Comparison of ENCODE assay signal across 8 mouse cellular contexts in the genomic region with DNA sequence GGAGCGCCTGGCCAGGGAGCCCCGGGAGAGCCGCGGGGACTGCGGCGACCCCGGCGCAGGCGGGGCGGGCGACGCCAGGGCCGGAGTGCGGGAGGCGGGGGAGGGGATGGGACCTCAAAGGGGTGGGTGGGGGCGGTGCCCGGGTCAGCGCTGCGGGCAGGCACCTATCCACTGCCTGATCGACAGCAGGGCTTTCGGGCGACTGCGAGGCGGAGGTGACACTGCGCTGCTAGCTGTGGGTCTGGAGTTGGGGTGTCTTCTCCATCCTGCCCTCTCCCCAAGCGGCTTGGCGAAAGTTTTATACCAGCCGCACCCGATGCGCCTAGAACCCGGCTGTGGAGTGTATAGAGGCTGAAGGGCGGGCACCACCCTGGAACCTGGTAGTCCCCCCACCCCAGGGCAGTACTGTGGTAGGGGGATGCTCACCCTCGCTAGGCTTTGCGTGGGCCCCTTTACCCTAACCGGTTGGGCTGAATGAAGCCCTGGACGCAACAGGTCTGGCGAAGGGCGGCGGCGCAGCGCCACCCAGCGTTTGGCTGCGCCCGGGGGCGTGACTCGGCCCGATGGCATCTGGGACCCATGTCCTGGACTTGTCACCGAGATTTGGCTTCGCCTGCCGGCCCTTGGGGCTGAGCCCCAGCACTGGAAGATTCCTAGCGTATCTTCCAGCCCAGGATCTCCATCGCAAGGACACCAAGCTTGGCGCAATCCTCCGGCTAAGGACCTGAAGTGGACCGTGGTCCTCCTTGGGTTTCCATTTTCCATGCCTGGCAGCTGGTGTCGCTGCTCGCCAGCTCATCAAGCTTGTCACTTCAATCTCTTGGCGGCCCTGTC. TPM values are rescaled to one million over a fixed set of nuclear protein-coding genes. Genes with fewer than 3 reads are reported as not detected.
A peak's percentile ranks its signal among the peaks of the same experiment; 100 is the strongest.
DNase-seq lines count a peak whose midpoint lies in the region; ATAC-seq lines count a peak whose summit lies in the region.

A gene (minus strand): TSS at position 89 of the 834 bp plus-strand sequence.

- ATAC-seq in embryonic facial prominence, embryonic 14.5 days (ENCODE audit: low read depth): peak; percentile 65
- ATAC-seq in heart, embryonic 11.5 days (replicated peaks; ENCODE audit: insufficient number of reproducible peaks, low FRiP score, low TSS enrichment): peak; percentile 48; the same call in 1 of the 2 replicates
- peak; percentile 73 for ATAC-seq in kidney, embryonic 15.5 days (replicated peaks; ENCODE audit: low FRiP score)
- peak; percentile 41 for ATAC-seq in liver, embryonic 11.5 days (replicated peaks; ENCODE audit: low FRiP score)

- no peaks in the 10 kb centered on the region for H3K9me3 ChIP-seq in embryonic facial prominence, embryonic 14.5 days (ENCODE audit: control insufficient read depth, low read length)
- no peaks in the 10 kb centered on the region for H3K9me3 ChIP-seq in heart, embryonic 11.5 days (replicated peaks; ENCODE audit: control insufficient read depth, low read length)
- no peaks in the 10 kb centered on the region for H3K9me3 ChIP-seq in kidney, embryonic 15.5 days (replicated peaks)
- H3K9me3 ChIP-seq in liver, embryonic 11.5 days (ENCODE audit: control insufficient read depth, low read length): no peaks in the 10 kb centered on the region

- WGBS in embryonic facial prominence, embryonic 14.5 days: under 1% methylated on average over 37 of the region's 58 CpGs
- WGBS in heart, embryonic 11.5 days (ENCODE audit: insufficient replicate concordance): 1% methylated on average over 56 of the region's 58 CpGs
- under 1% methylated on average over 57 of the region's 58 CpGs for WGBS in kidney, embryonic 15.5 days
- WGBS in liver, embryonic 11.5 days: 2% methylated on average over 58 of the region's 58 CpGs

- H3K4me3 ChIP-seq in embryonic facial prominence, embryonic 14.5 days (ENCODE audit: low read depth, low read length): peak within 1 kb of the TSS; percentile 57
- peak within 1 kb of the TSS; percentile 61 for H3K4me3 ChIP-seq in heart, embryonic 11.5 days (ENCODE audit: low read depth, low read length)
- H3K4me3 ChIP-seq in kidney, embryonic 15.5 days (replicated peaks): peak within 1 kb of the TSS; percentile 58
- peak within 1 kb of the TSS; percentile 60 for H3K4me3 ChIP-seq in liver, embryonic 11.5 days (ENCODE audit: low read depth, low read length)

- DNase-seq in 3T3-L1 (ENCODE audit: low read depth, low spot score): peak; percentile 70
- DNase-seq in adrenal gland, postnatal 4 days (ENCODE audit: low spot score in 2 of 2): peak; percentile 25 to 47
- peak; percentile 80 for DNase-seq in embryonic facial prominence, embryonic 14.5 days (ENCODE audit: low spot score)
- DNase-seq in liver, embryonic 11.5 days (ENCODE audit: low spot score): peak; percentile 78
- peak; percentile 83 for DNase-seq in neural tube, embryonic 10.5 days (ENCODE audit: extremely low spot score, low spot score)
- peak; percentile 10 for DNase-seq in thymus, postnatal 0 days (ENCODE audit: low spot score)

- H3K4me2 ChIP-seq in embryonic facial prominence, embryonic 14.5 days (ENCODE audit: low read depth, low read length): peak within 1 kb of the TSS; percentile 97
- H3K4me2 ChIP-seq in heart, embryonic 11.5 days: peak within 1 kb of the TSS; percentile 88
- peak within 1 kb of the TSS; percentile 86 for H3K4me2 ChIP-seq in kidney, embryonic 15.5 days
- peak within 1 kb of the TSS; percentile 85 for H3K4me2 ChIP-seq in liver, embryonic 11.5 days

- peaks cover 2% of the 10 kb centered on the region for H3K4me1 ChIP-seq in embryonic facial prominence, embryonic 14.5 days (ENCODE audit: control insufficient read depth, insufficient read depth, low read length)
- H3K4me1 ChIP-seq in heart, embryonic 11.5 days (ENCODE audit: control insufficient read depth, insufficient read depth, low read length): 0 out of 2 replicates have a peak, but pooled peaks cover 3% of the 10 kb centered on the region
- peaks cover 28% of the 10 kb centered on the region for H3K4me1 ChIP-seq in kidney, embryonic 15.5 days
- no peaks in the 10 kb centered on the region; the same call in none of the 2 replicates for H3K4me1 ChIP-seq in liver, embryonic 11.5 days (replicated peaks; ENCODE audit: control insufficient read depth, insufficient read depth, low read length)

- no peaks in the 10 kb centered on the region for H3K36me3 ChIP-seq in embryonic facial prominence, embryonic 14.5 days (ENCODE audit: control insufficient read depth, insufficient read depth, low read length)
- H3K36me3 ChIP-seq in heart, embryonic 11.5 days (ENCODE audit: control insufficient read depth, insufficient read depth, low read length): no peaks in the 10 kb centered on the region
- H3K36me3 ChIP-seq in kidney, embryonic 15.5 days: no peaks in the 10 kb centered on the region
- H3K36me3 ChIP-seq in liver, embryonic 11.5 days (ENCODE audit: control insufficient read depth, insufficient read depth, low read length): no peaks in the 10 kb centered on the region

- H3K27ac ChIP-seq in embryonic facial prominence, embryonic 14.5 days (replicated peaks; ENCODE audit: low read depth, low read length): no peak within 1 kb of the TSS
- H3K27ac ChIP-seq in heart, embryonic 11.5 days (ENCODE audit: low read depth, low read length): no peak within 1 kb of the TSS
- H3K27ac ChIP-seq in kidney, embryonic 15.5 days: peak within 1 kb of the TSS; percentile 6
- no peak within 1 kb of the TSS for H3K27ac ChIP-seq in liver, embryonic 11.5 days (ENCODE audit: low read depth, low read length)

- peaks cover 25% of the 10 kb centered on the region for H3K27me3 ChIP-seq in embryonic facial prominence, embryonic 14.5 days (replicated peaks; ENCODE audit: control insufficient read depth, insufficient read depth, low read length)
- H3K27me3 ChIP-seq in heart, embryonic 11.5 days (ENCODE audit: control insufficient read depth, insufficient read depth, low read length): peaks cover 44% of the 10 kb centered on the region
- H3K27me3 ChIP-seq in kidney, embryonic 15.5 days: peaks cover 39% of the 10 kb centered on the region
- peaks cover 43% of the 10 kb centered on the region for H3K27me3 ChIP-seq in liver, embryonic 11.5 days (replicated peaks; ENCODE audit: control insufficient read depth, insufficient read depth, low read length)

- H3K9ac ChIP-seq in embryonic facial prominence, embryonic 14.5 days (ENCODE audit: low read depth, low read length): peak within 1 kb of the TSS; percentile 60
- H3K9ac ChIP-seq in heart, embryonic 11.5 days (ENCODE audit: low read depth, low read length): peak within 1 kb of the TSS; percentile 6
- peak within 1 kb of the TSS; percentile 53 for H3K9ac ChIP-seq in kidney, embryonic 15.5 days
- H3K9ac ChIP-seq in liver, embryonic 11.5 days (ENCODE audit: low read depth, low read length): no peak within 1 kb of the TSS

RNA-seq across cellular contexts. Expression of the gene that starts here (rescaled TPM):
- 10 to 100 TPM; 19.6 to 21.0 TPM for total RNA-seq in adrenal gland, postnatal 4 days (2021)
- polyA plus RNA-seq in embryonic facial prominence, embryonic 14.5 days (2014; fragmentation: Nextera tagmentation; extraction: Ambion mirVana): 2.9 and 3.1 TPM in 2 replicates
- polyA plus RNA-seq in heart, embryonic 11.5 days (2014; fragmentation: Nextera tagmentation; extraction: Ambion mirVana): 0.39 and 1.0 TPM in 2 replicates
- polyA plus RNA-seq in kidney, embryonic 15.5 days (2015; fragmentation: Nextera tagmentation; extraction: Ambion mirVana): 10.3 and 11.6 TPM in 2 replicates
- 0.61 and 1.2 TPM in 2 replicates for polyA plus RNA-seq in liver, embryonic 11.5 days (2014; fragmentation: Nextera tagmentation; extraction: Ambion mirVana)
- polyA plus RNA-seq in thymus, postnatal 0 days (2015; fragmentation: Nextera tagmentation; extraction: Ambion mirVana): 0.06 and 0.18 TPM in 2 replicates

Comparison
In these comparisons a context has a peak if more than half of its experiments do, and no peak if none do; other contexts are left out.
1. Peak in DNase-seq in thymus, postnatal 0 days; RNA of the gene not detected or under 1 TPM.
2. DNase-seq: peak in every context shown above with its lines; median percentile 83 in neural tube, embryonic 10.5 days; 80 in embryonic facial prominence, embryonic 14.5 days; 78 in liver, embryonic 11.5 days; 70 in 3T3-L1; 36 in adrenal gland, postnatal 4 days; 10 in thymus, postnatal 0 days.